Mouse (Mus musculus) adrenal gland, adult (tissue): Measurements from ENCODE around the gene Sfr1.

Experiments used
- DNase-seq, 2 experiments: peaks; one replicate each; pipeline ENCODE4 v3.0.0; 2022 to 2023; ENCODE audit warnings: low spot score in 1 of 2; ENCODE audit not compliant: inconsistent age in 2 of 2

Sfr1 gene

GRCm38 (mm10) chr19:47750391-47750790 is 18.9 kb downstream of the Sfr1 start:
- no peak for DNase-seq

GRCm38 (mm10) chr19:47752456-47752855 is 21.0 kb downstream of the Sfr1 start:
- peak; percentile 13 to 58 for DNase-seq

- DNase-seq, result no peak
Observed at GRCm38 (mm10) chr19:47753921-47754320, 22.4 kb downstream of the Sfr1 start.

GRCm38 (mm10) chr19:47754931-47755330 is 23.4 kb downstream of the Sfr1 start:
- no peak for DNase-seq

GRCm38 (mm10) chr19:47755625-47756024 is 24.1 kb downstream of the Sfr1 start:
- no peak for DNase-seq

DNA sequence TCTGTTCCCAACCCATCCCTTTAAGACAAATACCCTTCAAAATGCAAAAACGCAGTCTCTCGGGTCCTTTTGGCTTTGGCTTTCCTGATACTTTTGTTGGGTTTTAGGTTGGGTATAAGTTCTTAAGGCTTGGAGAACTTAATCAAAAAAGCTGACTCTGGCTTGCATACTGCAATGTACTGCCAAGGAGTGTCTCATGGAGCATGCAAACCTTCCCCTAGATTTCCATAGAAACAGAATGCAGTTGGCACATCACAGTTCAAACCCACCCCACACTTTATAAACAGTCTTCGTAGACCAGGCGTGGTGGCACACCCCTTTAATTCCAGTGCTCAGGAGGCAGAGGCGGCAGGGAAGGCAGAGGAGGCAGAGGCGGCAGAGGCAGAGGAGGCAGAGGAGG is 46.4 kb downstream of the Sfr1 start:
- no peak for DNase-seq

DNA sequence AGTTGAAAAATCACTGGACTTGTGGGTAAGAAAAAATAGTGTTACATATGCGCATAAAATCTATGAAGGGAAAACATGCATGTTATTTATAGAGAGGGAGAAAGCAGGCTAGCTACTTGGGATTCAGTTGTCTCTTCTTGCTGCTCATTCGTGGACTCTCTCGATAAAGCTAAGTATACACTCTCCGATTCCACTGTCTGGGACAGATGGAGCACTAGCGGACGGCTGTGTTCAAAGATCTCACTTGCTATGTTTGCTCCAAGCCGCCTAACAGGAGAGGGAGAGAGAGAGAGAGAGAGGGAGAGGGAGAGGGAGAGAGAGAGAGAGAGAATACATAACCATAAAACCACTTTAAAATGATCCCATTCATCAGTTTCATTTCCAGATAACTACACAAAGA is 48.7 kb downstream of the Sfr1 start:
- no peak for DNase-seq

GRCm38 (mm10) chr19:47780972-47781371 is 49.5 kb downstream of the Sfr1 start:
- DNase-seq, result no peak

DNA sequence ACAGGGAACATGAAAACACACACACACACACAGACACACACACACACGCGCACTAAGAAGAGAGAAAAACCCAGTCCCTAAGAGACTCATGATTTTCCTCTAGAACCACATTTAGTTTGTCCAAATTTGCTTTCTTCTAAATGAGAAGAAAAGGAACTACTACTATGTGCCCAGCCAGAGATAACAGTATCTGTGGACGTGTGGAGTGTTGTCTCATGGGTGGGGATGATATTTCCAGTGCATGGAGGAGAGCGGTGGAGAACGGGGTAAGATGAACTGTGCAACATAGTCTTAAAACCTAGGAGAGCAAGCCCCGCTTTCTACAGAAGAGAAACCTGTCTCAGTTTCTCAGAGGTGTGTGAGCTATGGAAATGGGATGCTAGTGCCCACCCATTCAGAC is 52.4 kb downstream of the Sfr1 start:
- no peak for DNase-seq
